Comparison of ENCODE assay signal across 11 mouse cellular contexts in genomic region chr11:102010140-102010539, GRCm38 (mm10). TPM values are rescaled to one million over a fixed set of nuclear protein-coding genes. Genes with fewer than 3 reads are reported as not detected.
DNase-seq lines count a peak whose midpoint lies in the region; ATAC-seq and TF ChIP-seq lines count a peak whose summit lies in the region.
"Had no signal": no experiment of that assay in that cellular context is flagged by ENCODE, and none has a peak within 500 bp of the region (broad histone marks: within the 10 kb centered on the region; RNA-seq: fewer than 3 reads in every experiment).

No protein-coding gene starts in this region.

- peak; percentile 87 for ATAC-seq in hindbrain, postnatal 0 days
- ATAC-seq in neural tube, embryonic 14.5 days (ENCODE audit: low read depth), result peak; percentile 54; the same call in 1 of the 2 replicates

- intact Hi-C loops in left cerebral cortex, postnatal 10 days (cut with DNase I), result no loop called here

- H3K4me1 ChIP-seq in hindbrain, postnatal 0 days (ENCODE audit: insufficient read depth, low read length), result 0 out of 2 replicates have a peak, but pooled peaks cover 4% of the 10 kb centered on the region
- H3K4me1 ChIP-seq in neural tube, embryonic 14.5 days (ENCODE audit: control insufficient read depth, insufficient read depth, low read length), result peaks cover 9% of the 10 kb centered on the region; the same call in 1 of the 2 replicates

- H3K9ac ChIP-seq in hindbrain, postnatal 0 days (replicated peaks; ENCODE audit: low read length), result peak overlapping the region; percentile 21; the same call in 1 of the 2 replicates
- H3K9ac ChIP-seq in neural tube, embryonic 14.5 days (replicated peaks; ENCODE audit: low read depth, low read length), result no peak overlapping the region
- H3K9ac ChIP-seq: lung, embryonic 14.5 days had no signal

- H3K9me3 ChIP-seq in hindbrain, postnatal 0 days (ENCODE audit: low read length), result no peaks in the 10 kb centered on the region
- H3K9me3 ChIP-seq in neural tube, embryonic 14.5 days (ENCODE audit: control insufficient read depth, low read length), result no peaks in the 10 kb centered on the region

- WGBS in hindbrain, postnatal 0 days, result 31% methylated on average over 13 of the region's 13 CpGs
- WGBS in neural tube, embryonic 14.5 days, result 36% methylated on average over 13 of the region's 13 CpGs

- peaks cover 23% of the 10 kb centered on the region; the same call in 1 of the 2 replicates for H3K36me3 ChIP-seq in hindbrain, postnatal 0 days (ENCODE audit: insufficient read depth, low read length)
- H3K36me3 ChIP-seq in neural tube, embryonic 14.5 days (ENCODE audit: control insufficient read depth, insufficient read depth, low read length), result peaks cover 30% of the 10 kb centered on the region

- no peak overlapping the region for H3K4me2 ChIP-seq in hindbrain, postnatal 0 days (ENCODE audit: low read depth, low read length)
- H3K4me2 ChIP-seq in neural tube, embryonic 14.5 days (ENCODE audit: low read depth, low read length), result peak overlapping the region; percentile 7; the same call in 1 of the 2 replicates
- H3K4me2 ChIP-seq: lung, embryonic 14.5 days had no signal

- no peak overlapping the region for H3K4me3 ChIP-seq in hindbrain, postnatal 0 days (ENCODE audit: low read length)
- no peak overlapping the region for H3K4me3 ChIP-seq in neural tube, embryonic 14.5 days (ENCODE audit: low read depth, low read length)

- H3K27ac ChIP-seq in hindbrain, postnatal 0 days, result peak overlapping the region; percentile 74
- H3K27ac ChIP-seq in neural tube, embryonic 14.5 days (ENCODE audit: low read depth, low read length), result peak overlapping the region; percentile 72

- peak; percentile 54 for DNase-seq in layer of hippocampus, adult 11-12 months (ENCODE audit: low spot score)
- no peak for DNase-seq in layer of hippocampus, postnatal 10 days (ENCODE audit: low spot score in 2 of 2)
- peak; percentile 46 for DNase-seq in embryo, embryonic 11 days
- peak; percentile 82 for DNase-seq in hindbrain, postnatal 0 days (ENCODE audit: low spot score)
- no peak for DNase-seq in kidney, adult 11 months
- DNase-seq in thymus, postnatal 36 days, result no peak
- no peak for DNase-seq in left cerebral cortex, postnatal 10 days (ENCODE audit: extremely low spot score in 1 of 2, low spot score in 2 of 2)
- DNase-seq: lung, embryonic 14.5 days; thymus, postnatal 14 days had no signal

- H3K27me3 ChIP-seq in hindbrain, postnatal 0 days (ENCODE audit: insufficient read depth, low read length), result no peaks in the 10 kb centered on the region
- H3K27me3 ChIP-seq in neural tube, embryonic 14.5 days (ENCODE audit: control insufficient read depth, insufficient read depth, low read length), result no peaks in the 10 kb centered on the region

- TF ChIP-seq CTCF in hindbrain, postnatal 0 days (IDR thresholded peaks at IDR 0.05; ENCODE audit: low read depth), result no peak

RNA-seq across cellular contexts. Expression of gene Mpp3, which starts 18.1 kb away (rescaled TPM):
- 10 to 100 TPM; 70.1 to 79.5 TPM for total RNA-seq in layer of hippocampus, postnatal 10 days (2021)
- total RNA-seq in hindbrain, postnatal 0 days (2014; rRNA removed), result 73.5 and 81.3 TPM in 2 replicates
- 53.8 and 54.1 TPM in 2 replicates for polyA plus RNA-seq in hindbrain, postnatal 0 days (2015; fragmentation: Nextera tagmentation; extraction: Ambion mirVana)
- polyA plus RNA-seq in neural tube, embryonic 14.5 days (2014; fragmentation: Nextera tagmentation; extraction: Ambion mirVana), result 57.0 and 57.3 TPM in 2 replicates
- 10 to 100 TPM; 34.1 to 36.3 TPM for total RNA-seq in left cerebral cortex, postnatal 10 days (2021)

RNA-seq across cellular contexts. Expression of gene Dusp3, which starts 23.3 kb away (rescaled TPM):
- 100 to 1,000 TPM; 121 to 127 TPM for total RNA-seq in layer of hippocampus, postnatal 10 days (2021)
- 52.0 and 80.7 TPM in 2 replicates for total RNA-seq in hindbrain, postnatal 0 days (2014; rRNA removed)
- polyA plus RNA-seq in hindbrain, postnatal 0 days (2015; fragmentation: Nextera tagmentation; extraction: Ambion mirVana), result 44.7 and 45.2 TPM in 2 replicates
- polyA plus RNA-seq in neural tube, embryonic 14.5 days (2014; fragmentation: Nextera tagmentation; extraction: Ambion mirVana), result 24.4 and 25.0 TPM in 2 replicates
- total RNA-seq in left cerebral cortex, postnatal 10 days (2021), result 100 to 1,000 TPM; 138 to 142 TPM

RNA-seq across cellular contexts. Expression of gene Cfap97d1, which starts 26.1 kb away (rescaled TPM):
- total RNA-seq in layer of hippocampus, postnatal 10 days (2021), result not detected
- total RNA-seq in hindbrain, postnatal 0 days (2014; rRNA removed), result not detected in 2 replicates
- polyA plus RNA-seq in hindbrain, postnatal 0 days (2015; fragmentation: Nextera tagmentation; extraction: Ambion mirVana), result not detected in 2 replicates
- polyA plus RNA-seq in neural tube, embryonic 14.5 days (2014; fragmentation: Nextera tagmentation; extraction: Ambion mirVana), result not detected in 2 replicates
- not detected for total RNA-seq in left cerebral cortex, postnatal 10 days (2021)
- polyA plus RNA-seq: intestine, embryonic 14.5 days; lung, embryonic 14.5 days had no signal

RNA-seq across cellular contexts. Expression of gene Cd300lg, which starts 31.2 kb away (rescaled TPM):
- total RNA-seq in layer of hippocampus, postnatal 10 days (2021), result under 1 TPM in 1 of 2 experiments, not detected in 1; 0.14 TPM
- total RNA-seq in hindbrain, postnatal 0 days (2014; rRNA removed), result 0.05 and 0.29 TPM in 2 replicates
- polyA plus RNA-seq in hindbrain, postnatal 0 days (2015; fragmentation: Nextera tagmentation; extraction: Ambion mirVana), result 0.19 and 0.40 TPM in 2 replicates
- 0.31 and 0.44 TPM in 2 replicates for polyA plus RNA-seq in neural tube, embryonic 14.5 days (2014; fragmentation: Nextera tagmentation; extraction: Ambion mirVana)
- not detected for total RNA-seq in left cerebral cortex, postnatal 10 days (2021)

RNA-seq across cellular contexts. Expression of gene Sost, which starts 43.3 kb away (rescaled TPM):
- total RNA-seq in layer of hippocampus, postnatal 10 days (2021), result under 1 TPM in 1 of 2 experiments, not detected in 1; 0.23 TPM
- 0.22 TPM in 1 of 2 replicates, not detected in the other for total RNA-seq in hindbrain, postnatal 0 days (2014; rRNA removed)
- 0.14 and 0.16 TPM in 2 replicates for polyA plus RNA-seq in hindbrain, postnatal 0 days (2015; fragmentation: Nextera tagmentation; extraction: Ambion mirVana)
- polyA plus RNA-seq in neural tube, embryonic 14.5 days (2014; fragmentation: Nextera tagmentation; extraction: Ambion mirVana), result not detected in 2 replicates
- total RNA-seq in left cerebral cortex, postnatal 10 days (2021), result not detected
- polyA plus RNA-seq: intestine, embryonic 14.5 days; lung, embryonic 14.5 days had no signal

Comparison
In these comparisons a context has a peak if more than half of its experiments do, and no peak if none do; other contexts are left out.
1. DNase-seq: peak in layer of hippocampus, adult 11-12 months (single experiment), embryo, embryonic 11 days (single experiment) and hindbrain, postnatal 0 days (single experiment); none in layer of hippocampus, postnatal 10 days (0 of 2), kidney, adult 11 months (single experiment), thymus, postnatal 36 days (0 of 2) and left cerebral cortex, postnatal 10 days (0 of 2).